Mouse (Mus musculus) urinary bladder, adult 2 months (tissue): ENCODE results near the gene Olfr1258. TPM values are rescaled to one million over a fixed set of nuclear protein-coding genes. Genes with fewer than 3 reads are reported as not detected.
"Not testable (repeated sequence)": the region's sequence is repeated elsewhere in the genome, so short reads cannot be mapped to it uniquely, and the experiment has no call there.

ENCODE experiments used
- DNase-seq: peaks from one replicate; pipeline ENCODE4 v3.0.0; 2022; ENCODE audit warnings: low spot score
- polyA plus RNA-seq: library from polyadenylated mRNA; depleted of rRNA; stranded (reverse); fragments of >200 nt; gene quantifications from 2 replicates; pipeline ENCODE4 v1.2.3, GENCODE M21; 2012; rRNA removed

Gene Olfr1258
- polyA plus RNA-seq: not detected in 2 replicates

GRCm38 (mm10) chr2:89927009-89927408, at the start of gene Olfr1258:
Gene Olfr1258 (plus strand): TSS chr2:89927309.
- no peak for DNase-seq

GRCm38 (mm10) chr2:89878137-89878536, 49.0 kb upstream of the Olfr1258 start, which contains the start of gene Olfr1257:
Gene Olfr1257 (plus strand): TSS chr2:89878437.
- DNase-seq: no peak

GRCm38 (mm10) chr2:89912616-89913015, 14.5 kb upstream of the Olfr1258 start:
- DNase-seq: not testable (repeated sequence)

- DNase-seq: no peak
These were observed 21.5 kb downstream of the Olfr1258 start, which contains the start of gene Olfr1259 for GRCm38 (mm10) chr2:89948564-89948963. Gene Olfr1259 (minus strand): TSS chr2:89948664.

GRCm38 (mm10) chr2:89974184-89974583, 47.1 kb downstream of the Olfr1258 start, which contains the start of gene Olfr1260:
Gene Olfr1260 (plus strand): TSS chr2:89974340.
- DNase-seq: no peak

- no peak for DNase-seq
These were observed 50.6 kb downstream of the Olfr1258 start for GRCm38 (mm10) chr2:89977709-89978108.

Other genes with a start within 250 kb of the Olfr1258 start
- gene Olfr1252, start 202.3 kb upstream of the Olfr1258 start, polyA plus RNA-seq: not detected in 2 replicates
- gene Olfr1253, start 170.2 kb upstream of the Olfr1258 start, polyA plus RNA-seq: not detected in 2 replicates
- gene Olfr1254, start 133.7 kb upstream of the Olfr1258 start, polyA plus RNA-seq: not detected in 2 replicates
- not detected in 2 replicates for gene Olfr1255, start 115.3 kb upstream of the Olfr1258 start, polyA plus RNA-seq
- not detected in 2 replicates for gene Olfr1256, start 85.8 kb upstream of the Olfr1258 start, polyA plus RNA-seq
- gene Olfr48, start 79.1 kb upstream of the Olfr1258 start, polyA plus RNA-seq: not detected in 2 replicates
- not detected in 2 replicates for gene Olfr1257, start 48.9 kb upstream of the Olfr1258 start, polyA plus RNA-seq
- gene Olfr1259, start 21.4 kb downstream of the Olfr1258 start, polyA plus RNA-seq: 0.03 and 0.07 TPM in 2 replicates
- not detected in 2 replicates for gene Olfr1260, start 47.0 kb downstream of the Olfr1258 start, polyA plus RNA-seq
- not detected in 2 replicates for gene Olfr1261, start 63.9 kb downstream of the Olfr1258 start, polyA plus RNA-seq
- gene Olfr1262, start 72.8 kb downstream of the Olfr1258 start, polyA plus RNA-seq: not detected in 2 replicates
- not detected in 2 replicates for gene Olfr1263, start 84.8 kb downstream of the Olfr1258 start, polyA plus RNA-seq
- gene Olfr1264, start 98.3 kb downstream of the Olfr1258 start, polyA plus RNA-seq: not detected in 2 replicates
- not detected in 2 replicates for gene Olfr1265, start 108.0 kb downstream of the Olfr1258 start, polyA plus RNA-seq
- gene Olfr140, start 136.3 kb downstream of the Olfr1258 start, polyA plus RNA-seq: not detected in 2 replicates
- gene Olfr1269, start 194.1 kb downstream of the Olfr1258 start, polyA plus RNA-seq: not detected in 2 replicates
- not detected in 2 replicates for gene Olfr32, start 215.0 kb downstream of the Olfr1258 start, polyA plus RNA-seq
- gene Olfr1270, start 225.8 kb downstream of the Olfr1258 start, polyA plus RNA-seq: not detected in 2 replicates